In the genomic region with DNA sequence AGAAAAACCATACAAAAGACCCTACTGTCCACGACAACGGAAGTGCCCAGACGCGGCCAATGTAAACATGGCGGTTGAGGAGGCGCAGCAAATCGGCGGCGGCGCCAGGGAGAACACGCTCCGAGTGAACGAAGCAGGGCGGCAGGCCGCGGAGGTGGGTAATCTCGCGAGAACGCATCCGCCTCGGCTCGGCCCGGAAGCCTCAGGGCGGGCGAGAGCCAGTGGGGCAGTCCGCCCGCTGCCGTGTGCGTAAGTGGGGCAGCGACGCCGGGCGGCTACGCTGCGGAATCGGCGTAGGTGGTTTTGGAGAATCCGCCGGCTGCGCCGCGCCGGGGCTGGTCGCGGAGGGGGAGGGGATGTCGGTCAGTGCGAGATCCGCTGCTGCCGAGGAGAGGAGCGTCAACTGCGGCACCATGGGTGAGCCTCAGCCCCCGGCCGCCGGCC, we compare ENCODE assay signal across 8 mouse cellular contexts. TPM values are rescaled to one million over a fixed set of nuclear protein-coding genes. Genes with fewer than 3 reads are reported as not detected.
DNase-seq lines count a peak whose midpoint lies in the region; ATAC-seq and TF ChIP-seq lines count a peak whose summit lies in the region.

A gene (plus strand): TSS at position 157 of the 444 bp plus-strand sequence.

- H3K4me2 ChIP-seq in heart, embryonic 15.5 days: peak within 1 kb of the TSS; percentile 76
- H3K4me2 ChIP-seq in liver, embryonic 14.5 days (ENCODE audit: low read depth): peak within 1 kb of the TSS; percentile 86
- H3K4me2 ChIP-seq in neural tube, embryonic 11.5 days (ENCODE audit: low read depth): peak within 1 kb of the TSS; percentile 52
- peak within 1 kb of the TSS; percentile 62 for H3K4me2 ChIP-seq in stomach, postnatal 0 days (replicated peaks; ENCODE audit: low read depth)

- peak; percentile 41 for TF ChIP-seq CTCF in liver, embryonic 14.5 days (IDR thresholded peaks at IDR 0.05; ENCODE audit: low read depth)
- TF ChIP-seq CTCF in stomach, postnatal 0 days (IDR thresholded peaks at IDR 0.05; ENCODE audit: low read depth): peak; percentile 46

- H3K9ac ChIP-seq in heart, embryonic 15.5 days: peak within 1 kb of the TSS; percentile 96
- H3K9ac ChIP-seq in liver, embryonic 14.5 days (replicated peaks): peak within 1 kb of the TSS; percentile 98
- peak within 1 kb of the TSS; percentile 96 for H3K9ac ChIP-seq in neural tube, embryonic 11.5 days (ENCODE audit: low read length)
- H3K9ac ChIP-seq in stomach, postnatal 0 days (ENCODE audit: low read length): peak within 1 kb of the TSS; percentile 99

- H3K36me3 ChIP-seq in forebrain, embryonic 10.5 days (replicated peaks): no peaks in the 10 kb centered on the region
- no peaks in the 10 kb centered on the region for H3K36me3 ChIP-seq in heart, embryonic 15.5 days
- H3K36me3 ChIP-seq in liver, embryonic 14.5 days (replicated peaks; ENCODE audit: control insufficient read depth, insufficient read depth, low read depth): no peaks in the 10 kb centered on the region
- H3K36me3 ChIP-seq in neural tube, embryonic 11.5 days (ENCODE audit: control insufficient read depth, insufficient read depth, low read length): no peaks in the 10 kb centered on the region
- H3K36me3 ChIP-seq in stomach, postnatal 0 days (ENCODE audit: control insufficient read depth, insufficient read depth, low read length): no peaks in the 10 kb centered on the region

- peak; percentile 80 for TF ChIP-seq EP300 in liver, embryonic 14.5 days (IDR thresholded peaks at IDR 0.05; ENCODE audit: low read depth)
- TF ChIP-seq EP300 in stomach, postnatal 0 days (optimal IDR thresholded peaks at IDR 0.05): peak; percentile 99

- peak; percentile 98 to 99 for DNase-seq in CD8-positive naive resting alpha-beta T cell, adult 2 months (ENCODE audit: low read depth in 2 of 2, low spot score in 2 of 2)
- DNase-seq in c-Kit-positive CD71-negative TER-119-negative erythroid progenitor cells, embryonic 14.5 days (ENCODE audit: low read depth): peak; percentile 87
- peak; percentile 97 for DNase-seq in forebrain, embryonic 10.5 days (ENCODE audit: extremely low spot score, low spot score)
- peak; percentile 98 to 100 for DNase-seq in kidney, postnatal 25 days
- peak; percentile 93 to 95 (median 94) for DNase-seq in liver, embryonic 14.5 days (ENCODE audit: low read depth in 3 of 3, low spot score in 3 of 3)
- peak; percentile 99 for DNase-seq in neural tube, embryonic 11.5 days (ENCODE audit: low spot score)
- peak; percentile 99 for DNase-seq in stomach, postnatal 0 days (ENCODE audit: low spot score)

- H3K27me3 ChIP-seq in forebrain, embryonic 10.5 days (ENCODE audit: poor library complexity, severe bottlenecking): no peaks in the 10 kb centered on the region
- no peaks in the 10 kb centered on the region for H3K27me3 ChIP-seq in heart, embryonic 15.5 days
- no peaks in the 10 kb centered on the region for H3K27me3 ChIP-seq in liver, embryonic 14.5 days (ENCODE audit: control insufficient read depth, insufficient read depth, low read length)
- H3K27me3 ChIP-seq in neural tube, embryonic 11.5 days (ENCODE audit: control insufficient read depth, insufficient read depth, low read length): no peaks in the 10 kb centered on the region
- no peaks in the 10 kb centered on the region for H3K27me3 ChIP-seq in stomach, postnatal 0 days (ENCODE audit: control insufficient read depth, insufficient read depth, low read length)

- ATAC-seq in heart, embryonic 15.5 days (replicated peaks; ENCODE audit: insufficient number of reproducible peaks, insufficient read depth, low FRiP score, low read depth): peak; percentile 97
- peak; percentile 96 for ATAC-seq in liver, embryonic 14.5 days (ENCODE audit: insufficient read depth)
- ATAC-seq in neural tube, embryonic 11.5 days (ENCODE audit: insufficient read depth, low FRiP score, low TSS enrichment): peak; percentile 97
- ATAC-seq in stomach, postnatal 0 days (ENCODE audit: low FRiP score, low TSS enrichment): peak; percentile 99

- H3K9me3 ChIP-seq in forebrain, embryonic 10.5 days: no peaks in the 10 kb centered on the region
- no peaks in the 10 kb centered on the region for H3K9me3 ChIP-seq in heart, embryonic 15.5 days (replicated peaks)
- H3K9me3 ChIP-seq in liver, embryonic 14.5 days (ENCODE audit: control insufficient read depth, low read length): no peaks in the 10 kb centered on the region
- no peaks in the 10 kb centered on the region for H3K9me3 ChIP-seq in neural tube, embryonic 11.5 days (ENCODE audit: control insufficient read depth, low read length)
- no peaks in the 10 kb centered on the region for H3K9me3 ChIP-seq in stomach, postnatal 0 days (ENCODE audit: control insufficient read depth, low read length)

- peak within 1 kb of the TSS; percentile 99 for H3K27ac ChIP-seq in forebrain, embryonic 10.5 days
- peak within 1 kb of the TSS; percentile 98 for H3K27ac ChIP-seq in heart, embryonic 15.5 days
- peak within 1 kb of the TSS; percentile 92 for H3K27ac ChIP-seq in liver, embryonic 14.5 days
- H3K27ac ChIP-seq in neural tube, embryonic 11.5 days (ENCODE audit: low read depth, low read length): peak within 1 kb of the TSS; percentile 99
- peak within 1 kb of the TSS; percentile 99 for H3K27ac ChIP-seq in stomach, postnatal 0 days (replicated peaks)

- H3K4me3 ChIP-seq in forebrain, embryonic 10.5 days: peak within 1 kb of the TSS; percentile 99
- H3K4me3 ChIP-seq in heart, embryonic 15.5 days: peak within 1 kb of the TSS; percentile 82
- peak within 1 kb of the TSS; percentile 95 to 96 for H3K4me3 ChIP-seq in liver, embryonic 14.5 days (ENCODE audit: insufficient read depth in 1 of 2, low read depth in 2 of 2, low read length in 2 of 2)
- H3K4me3 ChIP-seq in neural tube, embryonic 11.5 days (ENCODE audit: low read depth, low read length): peak within 1 kb of the TSS; percentile 97
- H3K4me3 ChIP-seq in stomach, postnatal 0 days (ENCODE audit: low read depth, low read length): peak within 1 kb of the TSS; percentile 100

- under 1% methylated on average over 54 of the region's 54 CpGs for WGBS in forebrain, embryonic 10.5 days
- under 1% methylated on average over 54 of the region's 54 CpGs for WGBS in heart, embryonic 15.5 days
- under 1% methylated on average over 54 of the region's 54 CpGs for WGBS in liver, embryonic 14.5 days (ENCODE audit: insufficient replicate concordance)
- WGBS in neural tube, embryonic 11.5 days: 0% methylated on average over 50 of the region's 54 CpGs
- under 1% methylated on average over 51 of the region's 54 CpGs for WGBS in stomach, postnatal 0 days

- peaks cover 27% of the 10 kb centered on the region for H3K4me1 ChIP-seq in forebrain, embryonic 10.5 days
- H3K4me1 ChIP-seq in heart, embryonic 15.5 days (replicated peaks): peaks cover 26% of the 10 kb centered on the region
- H3K4me1 ChIP-seq in liver, embryonic 14.5 days (replicated peaks; ENCODE audit: control insufficient read depth in 2 of 2, insufficient read depth in 2 of 2, low read length in 1 of 2): peaks cover 10 to 13% of the 10 kb centered on the region in 2 experiments
- peaks cover 7% of the 10 kb centered on the region for H3K4me1 ChIP-seq in neural tube, embryonic 11.5 days (ENCODE audit: control insufficient read depth, insufficient read depth, low read length)
- 0 out of 2 replicates have a peak, but pooled peaks cover 2% of the 10 kb centered on the region for H3K4me1 ChIP-seq in stomach, postnatal 0 days (replicated peaks; ENCODE audit: control insufficient read depth, insufficient read depth)

RNA-seq across cellular contexts. Expression of the gene that starts here (rescaled TPM):
- 214 and 245 TPM in 2 replicates for polyA plus RNA-seq in forebrain, embryonic 10.5 days (2016; fragmentation: Nextera tagmentation; extraction: Ambion mirVana)
- 225 and 252 TPM in 2 replicates for polyA plus RNA-seq in heart, embryonic 15.5 days (2015; fragmentation: Nextera tagmentation; extraction: Ambion mirVana)
- polyA plus RNA-seq in liver, embryonic 14.5 days (2012; rRNA removed): 17.9 and 32.6 TPM in 2 replicates
- polyA plus RNA-seq in liver, embryonic 14.5 days (2014; fragmentation: Nextera tagmentation; extraction: Ambion mirVana): 86.3 and 92.0 TPM in 2 replicates
- polyA plus RNA-seq in neural tube, embryonic 11.5 days (2014; fragmentation: Nextera tagmentation; extraction: Ambion mirVana): 305 and 311 TPM in 2 replicates
- polyA plus RNA-seq in stomach, postnatal 0 days (2015; fragmentation: Nextera tagmentation; extraction: Ambion mirVana): 154 and 175 TPM in 2 replicates

Comparison
In these comparisons a context has a peak if more than half of its experiments do, and no peak if none do; other contexts are left out.
1. Peak in every context shown above with its lines: DNase-seq, ATAC-seq, H3K4me3 ChIP-seq and H3K27ac ChIP-seq.